Mouse (Mus musculus) naive thymus-derived CD4-positive, alpha-beta T cell, adult 2 months (primary cell): ENCODE measurements around the gene Txnrd1.

ENCODE experiments used
- DNase-seq: peaks from one replicate; pipeline ENCODE4 v3.0.0-alpha.2; 2011; ENCODE audit warnings: low read depth

Txnrd1 gene

GRCm38 (mm10) chr10:82918675-82919074, 84.9 kb downstream of the Txnrd1 start:
- DNase-seq, result no peak

GRCm38 (mm10) chr10:82919404-82919980, 85.7 kb downstream of the Txnrd1 start:
- DNase-seq, result no peak

DNA sequence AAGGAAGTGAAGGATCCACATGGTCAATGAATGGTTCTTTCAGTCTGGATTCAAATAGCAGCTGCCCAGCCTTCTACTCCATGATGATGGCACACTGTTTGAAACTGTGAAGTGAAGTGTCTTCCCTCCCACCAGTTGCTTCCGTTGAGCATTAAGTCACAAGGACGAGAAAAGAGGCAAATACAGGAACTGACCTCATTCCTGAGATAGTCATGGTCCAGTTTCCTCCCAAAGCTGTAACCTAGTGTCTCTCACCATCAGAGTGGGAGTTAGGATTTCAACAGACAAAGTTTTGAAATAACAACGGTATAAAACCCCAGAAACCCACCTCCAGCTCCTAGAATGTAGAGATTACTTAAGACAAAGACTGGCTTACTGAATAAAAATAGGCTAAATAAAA, 89.8 kb downstream of the Txnrd1 start:
- DNase-seq, result no peak

- DNase-seq, result no peak
Measured at GRCm38 (mm10) chr10:82924750-82925149, 91.0 kb downstream of the Txnrd1 start.

DNA sequence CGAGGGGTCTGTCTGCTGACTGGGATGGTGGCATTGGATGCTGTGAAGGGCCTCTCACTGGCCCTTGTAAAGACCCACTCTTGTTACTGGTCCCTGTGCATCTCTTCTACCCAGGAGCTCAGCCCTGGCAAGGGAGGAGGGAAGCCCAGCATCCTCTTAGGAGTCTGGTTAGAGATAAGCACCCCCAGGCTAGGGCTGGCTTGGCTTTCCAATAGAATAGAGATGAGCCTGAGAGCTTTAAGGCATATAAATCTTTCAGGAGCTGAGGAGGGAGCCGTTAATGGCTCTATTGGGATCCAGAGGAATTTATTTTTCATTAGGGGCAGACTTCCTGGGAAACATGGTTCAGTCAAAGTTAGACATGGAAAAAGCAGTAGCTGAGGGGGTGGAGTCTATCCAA, 91.9 kb downstream of the Txnrd1 start:
- no peak for DNase-seq

DNA sequence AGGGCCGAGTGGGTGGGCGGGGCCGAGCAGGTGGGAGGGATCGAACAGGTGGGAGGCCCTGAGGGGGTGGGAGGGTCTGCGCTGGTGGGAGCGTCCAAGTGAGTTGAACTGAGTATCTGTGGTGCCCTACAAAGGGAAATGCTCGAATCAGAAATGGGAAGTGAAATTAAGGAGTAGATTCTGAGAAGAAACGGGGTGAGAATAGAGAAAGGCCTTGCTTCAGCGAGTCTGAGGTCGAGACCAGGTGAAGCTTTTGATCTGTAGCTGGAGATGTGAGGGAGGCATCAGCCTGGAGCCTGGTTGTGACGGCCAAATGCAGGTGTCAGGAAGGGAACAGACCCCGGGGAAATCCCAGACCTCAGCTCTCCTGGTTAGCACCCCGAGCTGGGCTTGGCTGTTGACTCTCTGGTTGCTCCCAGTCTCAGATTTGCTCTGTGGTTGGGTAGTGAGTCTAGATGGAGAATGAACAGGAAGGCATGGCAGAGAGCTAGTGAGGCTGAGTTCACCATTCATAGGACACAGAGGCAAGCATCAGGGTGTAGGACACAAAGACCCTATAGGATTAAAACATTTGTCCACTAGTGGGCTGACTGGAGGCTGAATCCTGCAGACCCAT, 101.4 kb downstream of the Txnrd1 start:
- DNase-seq, result no peak

DNA sequence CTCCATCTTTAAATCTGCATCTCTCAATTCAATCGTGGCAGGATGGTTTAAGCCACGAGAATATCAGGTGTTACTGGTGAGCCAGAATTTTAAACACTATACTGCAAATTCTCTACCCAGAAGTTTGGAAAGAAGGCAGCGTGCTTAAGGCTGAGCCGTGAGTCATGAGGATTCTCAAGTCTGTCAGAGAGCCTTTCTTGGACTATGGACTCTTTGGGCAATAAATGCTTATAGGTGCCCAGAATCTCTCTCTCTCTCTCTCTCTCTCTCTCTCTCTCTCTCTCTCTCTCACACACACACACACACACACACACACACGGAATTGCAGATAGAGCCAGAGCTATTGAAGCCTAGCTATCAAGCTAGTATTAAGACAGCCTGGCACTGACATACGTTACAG, 102.0 kb downstream of the Txnrd1 start:
- DNase-seq, result no peak
